Mouse (Mus musculus): ENCODE results near the gene Gabrb3.

GRCm38 (mm10) chr7:57677352-57677751 is 257.9 kb downstream of the Gabrb3 start:
- no peak for TF ChIP-seq CTCF (IDR thresholded peaks at IDR 0.05; ENCODE audit: control insufficient read depth, insufficient read depth, insufficient replicate concordance, low read depth, low read length)
- TF ChIP-seq POLR2A (IDR thresholded peaks at IDR 0.05; ENCODE audit: control insufficient read depth, low read depth, low read length): no peak
